Mouse (Mus musculus) lung, embryonic 15.5 days (tissue): ENCODE measurements around the gene Dcaf6. TPM values are rescaled to one million over a fixed set of nuclear protein-coding genes. Genes with fewer than 3 reads are reported as not detected.

ENCODE experiments used
- ATAC-seq: fragments of 200-750 bp; cut with Nextera tagmentation; 2 replicates; pipeline ENCODE4 v1.8.0; 2017; ENCODE audit warnings: moderate number of reproducible peaks, borderline replicate concordance; ENCODE audit not compliant: low FRiP score, low TSS enrichment; ENCODE audit errors: extremely low read depth
- H3K27ac ChIP-seq: fragments of 300-500 bp; sonication (generic); 2 replicates; pipeline ENCODE4 v1.5.1; 2015; ENCODE audit warnings: moderate library complexity, mild to moderate bottlenecking, inconsistent platforms
- H3K27me3 ChIP-seq: fragments of 300-500 bp; sonication (generic); 2 replicates; pipeline ENCODE4 v1.6.1; 2015; ENCODE audit warnings: inconsistent platforms
- H3K36me3 ChIP-seq: fragments of 300-500 bp; sonication (generic); 2 replicates; pipeline ENCODE4 v1.6.1; 2015; ENCODE audit warnings: inconsistent platforms
- H3K4me1 ChIP-seq: fragments of 300-500 bp; sonication (generic); 2 replicates; pipeline ENCODE4 v1.6.1; 2015; ENCODE audit warnings: inconsistent platforms
- H3K4me2 ChIP-seq: fragments of 300-500 bp; sonication (generic); 2 replicates; pipeline ENCODE4 v1.6.1; 2015; ENCODE audit warnings: inconsistent platforms, mild to moderate bottlenecking, moderate library complexity
- H3K4me3 ChIP-seq: fragments of 300-500 bp; sonication (generic); 2 replicates; pipeline ENCODE4 v1.5.1; 2015; ENCODE audit warnings: mild to moderate bottlenecking, inconsistent platforms
- H3K9ac ChIP-seq: fragments of 300-500 bp; sonication (generic); 2 replicates; pipeline ENCODE4 v1.6.1; 2015; ENCODE audit warnings: inconsistent platforms
- H3K9me3 ChIP-seq: fragments of 300-500 bp; sonication (generic); 2 replicates; pipeline ENCODE4 v1.6.1; 2016; ENCODE audit warnings: inconsistent platforms
- WGBS: fragments of 180-500 bp; shearing (Covaris S2); methylation state at CpG from one replicate; pipeline ENCODE4 v1.1.7; 2015; 5-methylcytosine and 5-hydroxymethylcytosine counted together
- polyA plus RNA-seq: library from polyadenylated mRNA; unstranded; fragments of >200 nt; fragmentation: Nextera tagmentation; extraction: Ambion mirVana; gene quantifications from 2 replicates; pipeline ENCODE4 v1.2.1, GENCODE M21; 2015

Gene Dcaf6
- polyA plus RNA-seq, 1 experiment from 2014 or later = 13.5 TPM

DNA sequence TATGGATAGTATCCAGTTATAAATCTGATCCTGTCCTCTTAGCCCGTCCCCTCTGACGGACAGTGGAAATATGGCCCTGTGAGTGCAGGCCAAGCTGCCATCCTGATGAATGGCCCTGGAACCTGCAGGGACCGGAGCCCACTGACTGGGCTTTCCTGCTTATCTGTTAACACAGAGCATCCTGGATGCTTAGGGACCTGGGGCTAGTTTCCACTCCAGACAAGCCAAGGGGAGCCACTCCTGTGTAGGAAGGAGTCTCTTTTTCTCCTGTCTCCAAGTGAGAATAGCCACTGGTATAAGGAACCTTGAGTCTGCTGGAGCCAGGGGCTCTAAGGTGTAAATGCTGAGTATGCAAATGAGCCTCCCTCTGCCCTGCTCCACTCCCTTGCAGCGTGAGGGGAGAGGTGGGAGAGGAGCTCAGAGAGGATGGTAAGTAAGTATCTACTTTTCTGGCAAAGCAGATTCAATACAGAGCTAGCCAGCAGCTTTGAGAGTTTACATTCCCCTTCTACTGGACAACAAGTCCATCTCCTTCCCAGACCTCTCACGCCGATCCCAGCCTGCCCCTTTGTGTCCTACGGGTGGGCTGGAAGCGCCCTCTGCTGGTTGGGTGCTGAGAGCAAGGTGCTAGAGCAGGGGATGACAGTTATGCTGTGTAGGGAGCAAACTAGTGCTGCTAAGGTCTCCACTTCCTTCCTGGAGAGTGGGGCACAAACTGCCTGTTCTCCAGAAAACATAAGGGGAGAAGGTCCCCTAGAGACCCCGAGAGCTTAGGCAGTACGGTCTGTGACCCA lies 139.9 kb downstream of the Dcaf6 start:
- Histone ChIP-seq H3K4me2 (no peak overlapping the region), H3K27me3 (no peaks in the 10 kb centered on the region), H3K4me1 (peaks cover 8% of the 10 kb centered on the region; the same call in 1 of the 2 replicates), H3K9me3 (no peaks in the 10 kb centered on the region), H3K27ac (peak overlapping the region; percentile 73), H3K9ac (no peak overlapping the region), H3K36me3 (no peaks in the 10 kb centered on the region), H3K4me3 (no peak overlapping the region)
- ATAC-seq = peak; percentile 64; the same call in 1 of the 2 replicates
- WGBS = 35% methylated on average over 10 of the region's 10 CpGs

DNA sequence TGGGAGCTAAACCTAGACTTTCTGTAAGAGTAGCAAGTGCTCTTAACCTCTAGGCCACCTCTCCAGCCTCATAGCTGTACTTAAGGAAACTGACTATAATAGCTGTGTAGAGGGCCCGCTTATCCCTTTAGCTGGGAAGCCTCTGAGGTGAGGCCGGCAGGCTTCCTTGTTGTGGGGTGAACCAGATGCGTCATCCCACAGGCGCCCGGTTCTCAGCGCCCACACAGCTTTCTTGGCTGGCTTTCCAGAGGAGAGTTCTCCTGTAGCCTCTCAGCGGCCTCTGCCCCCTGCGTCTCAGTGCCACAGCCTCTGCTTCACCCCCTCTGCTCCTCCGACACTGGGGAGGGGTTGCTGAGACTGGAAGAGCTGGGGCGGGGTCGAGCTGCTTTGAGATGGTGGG lies 143.9 kb downstream of the Dcaf6 start:
- Histone ChIP-seq H3K27ac (no peak overlapping the region), H3K9me3 (no peaks in the 10 kb centered on the region), H3K4me3 (no peak overlapping the region), H3K36me3 (no peaks in the 10 kb centered on the region), H3K27me3 (no peaks in the 10 kb centered on the region), H3K9ac (no peak overlapping the region), H3K4me2 (no peak overlapping the region), H3K4me1 (peaks cover 8% of the 10 kb centered on the region; the same call in 1 of the 2 replicates)
- ATAC-seq = no peak
- WGBS = 36% methylated on average over 11 of the region's 11 CpGs

DNA sequence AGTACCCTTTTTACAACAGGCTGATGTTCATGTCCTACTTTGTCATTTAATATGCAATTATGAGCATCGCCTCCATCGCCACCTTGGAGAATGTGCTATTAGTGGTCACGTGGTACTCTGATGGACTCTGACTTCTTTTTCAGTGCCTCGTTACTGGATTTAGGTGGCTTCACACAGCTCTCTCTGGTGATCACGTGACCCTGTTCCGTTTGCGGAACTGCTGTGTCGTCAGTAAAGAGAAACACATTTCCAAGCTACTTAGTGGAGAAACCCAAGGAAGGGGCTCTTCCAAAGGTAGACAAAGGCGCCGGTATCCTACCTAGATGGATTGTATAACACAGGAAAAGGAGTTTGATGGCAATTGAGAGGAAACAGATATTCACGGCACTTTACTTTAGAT lies 152.1 kb downstream of the Dcaf6 start:
- Histone ChIP-seq H3K4me1 (no peaks in the 10 kb centered on the region), H3K27me3 (no peaks in the 10 kb centered on the region), H3K4me3 (no peak overlapping the region), H3K27ac (no peak overlapping the region), H3K4me2 (no peak overlapping the region), H3K36me3 (peaks cover 13% of the 10 kb centered on the region; the same call in 1 of the 2 replicates), H3K9me3 (no peaks in the 10 kb centered on the region), H3K9ac (no peak overlapping the region)
- ATAC-seq = no peak
- WGBS = 84% methylated on average over 11 of the region's 11 CpGs

DNA sequence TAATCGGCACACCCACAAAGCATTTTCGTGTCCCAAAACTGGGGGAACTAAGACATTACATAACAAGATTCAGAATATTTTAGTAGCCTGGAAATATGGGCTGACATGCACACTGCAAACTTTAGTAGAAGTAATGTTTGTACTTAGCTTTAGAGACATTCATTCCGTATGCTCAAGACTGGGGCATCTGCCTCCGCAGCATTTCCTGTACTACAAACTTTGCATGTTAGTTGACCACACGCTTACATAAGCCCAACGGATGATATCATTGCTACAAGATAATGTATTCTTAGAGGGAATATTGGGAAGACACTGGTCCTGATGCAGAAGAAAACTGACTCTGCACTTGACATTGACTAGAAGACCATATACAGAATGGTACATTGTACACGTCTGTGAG lies 155.9 kb downstream of the Dcaf6 start:
- Histone ChIP-seq H3K9me3 (no peaks in the 10 kb centered on the region), H3K27ac (no peak overlapping the region), H3K36me3 (peaks cover 6% of the 10 kb centered on the region; the same call in 1 of the 2 replicates), H3K4me2 (no peak overlapping the region), H3K4me1 (no peaks in the 10 kb centered on the region), H3K4me3 (no peak overlapping the region), H3K9ac (no peak overlapping the region), H3K27me3 (no peaks in the 10 kb centered on the region)
- 86% methylated on average over 7 of the region's 7 CpGs for WGBS
- no peak for ATAC-seq

DNA sequence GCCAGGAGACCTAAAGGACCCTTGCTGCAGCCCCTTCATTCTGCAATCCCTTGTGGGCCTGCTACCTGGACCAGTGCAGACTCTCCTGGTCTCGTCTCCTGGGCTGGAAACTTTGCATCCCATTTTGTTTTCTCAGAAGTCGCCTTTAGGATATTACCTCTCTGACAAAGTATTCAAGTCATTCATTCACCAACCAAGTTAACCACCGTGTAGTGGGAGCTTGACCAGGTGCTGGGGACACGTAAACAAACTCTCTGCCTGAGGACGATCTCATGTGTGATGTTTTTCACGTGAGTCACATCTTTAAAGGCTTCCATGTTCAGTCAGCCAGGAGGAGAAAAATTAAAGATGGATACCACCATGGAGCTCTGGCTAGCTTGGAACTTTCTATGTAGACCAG lies 157.1 kb downstream of the Dcaf6 start:
- Histone ChIP-seq H3K4me1 (no peaks in the 10 kb centered on the region), H3K27ac (peak overlapping the region; percentile 59; the same call in 1 of the 2 replicates), H3K36me3 (peaks cover 6% of the 10 kb centered on the region; the same call in 1 of the 2 replicates), H3K9ac (no peak overlapping the region), H3K4me2 (no peak overlapping the region), H3K4me3 (no peak overlapping the region), H3K27me3 (no peaks in the 10 kb centered on the region), H3K9me3 (no peaks in the 10 kb centered on the region)
- 60% methylated on average over 6 of the region's 6 CpGs for WGBS
- no peak for ATAC-seq

GRCm38 (mm10) chr1:165302455-165303208 lies 157.6 kb downstream of the Dcaf6 start:
- 0 out of 2 replicates have a peak, but pooled peaks cover 6% of the 10 kb centered on the region for H3K36me3 ChIP-seq
- no peak overlapping the region for H3K9ac ChIP-seq
- peak; percentile 87 for ATAC-seq
- H3K4me3 ChIP-seq = no peak overlapping the region
- no peak overlapping the region for H3K4me2 ChIP-seq
- peak overlapping the region; percentile 59; the same call in 1 of the 2 replicates for H3K27ac ChIP-seq
- H3K27me3 ChIP-seq = no peaks in the 10 kb centered on the region
- H3K9me3 ChIP-seq = no peaks in the 10 kb centered on the region
- WGBS = 56% methylated on average over 13 of the region's 13 CpGs
- no peaks in the 10 kb centered on the region for H3K4me1 ChIP-seq

- Histone ChIP-seq H3K9me3 (no peaks in the 10 kb centered on the region), H3K4me2 (no peak overlapping the region), H3K9ac (no peak overlapping the region), H3K27me3 (no peaks in the 10 kb centered on the region), H3K36me3 (0 out of 2 replicates have a peak, but pooled peaks cover 5% of the 10 kb centered on the region), H3K27ac (no peak overlapping the region), H3K4me3 (no peak overlapping the region), H3K4me1 (no peaks in the 10 kb centered on the region)
- ATAC-seq = no peak
- WGBS = 77% methylated on average over 2 of the region's 2 CpGs
These were observed 158.7 kb downstream of the Dcaf6 start for GRCm38 (mm10) chr1:165301567-165301966.

- H3K9me3 ChIP-seq = no peaks in the 10 kb centered on the region
- WGBS = 61% methylated on average over 3 of the region's 3 CpGs
- no peak for ATAC-seq
These were observed 159.2 kb downstream of the Dcaf6 start for GRCm38 (mm10) chr1:165301108-165301507.

DNA sequence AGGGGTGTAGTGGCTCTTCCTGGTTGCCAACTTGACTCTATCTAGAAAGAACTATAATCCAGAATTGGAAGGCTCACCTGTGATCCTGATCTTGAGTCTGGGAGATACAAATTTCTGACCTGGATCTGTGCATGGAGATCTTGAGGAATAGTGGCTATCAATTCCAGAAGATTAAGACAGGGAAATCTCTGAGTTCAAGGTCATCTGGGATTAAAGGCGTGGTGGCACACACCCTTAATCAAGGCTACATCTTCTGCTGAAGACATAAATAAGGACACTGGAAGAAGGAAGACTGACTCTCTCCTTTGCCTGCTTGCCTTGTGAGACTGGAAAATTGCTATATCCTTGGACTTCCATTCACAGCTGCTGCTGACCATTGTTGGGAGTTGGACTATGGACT lies 164.8 kb downstream of the Dcaf6 start, which contains the start of gene Gpr161:
TSS of gene Gpr161 (plus strand) at position 301 of the 400 bp plus-strand sequence.
- H3K9me3 ChIP-seq = no peaks in the 10 kb centered on the region
- no peak within 1 kb of the TSS for H3K9ac ChIP-seq
- H3K27me3 ChIP-seq = no peaks in the 10 kb centered on the region
- no peak for ATAC-seq
- 88% methylated on average over 1 of the region's 1 CpGs for WGBS
- H3K4me2 ChIP-seq = no peak within 1 kb of the TSS
- H3K36me3 ChIP-seq = no peaks in the 10 kb centered on the region
- H3K4me1 ChIP-seq = no peaks in the 10 kb centered on the region
- no peak within 1 kb of the TSS for H3K27ac ChIP-seq
- H3K4me3 ChIP-seq = no peak within 1 kb of the TSS

More at GRCm38 (mm10) chr1:165301108-165301507, 159.2 kb downstream of the Dcaf6 start:
- Histone ChIP-seq H3K4me2 (no peak overlapping the region), H3K9ac (no peak overlapping the region), H3K4me3 (no peak overlapping the region), H3K36me3 (0 out of 2 replicates have a peak, but pooled peaks cover 2% of the 10 kb centered on the region), H3K27me3 (no peaks in the 10 kb centered on the region), H3K27ac (no peak overlapping the region), H3K4me1 (no peaks in the 10 kb centered on the region)

GRCm38 (mm10) chr1:165291606-165292005 lies 168.7 kb downstream of the Dcaf6 start:
- Histone ChIP-seq H3K4me1 (no peaks in the 10 kb centered on the region), H3K4me2 (no peak overlapping the region), H3K9ac (no peak overlapping the region), H3K27me3 (no peaks in the 10 kb centered on the region), H3K36me3 (no peaks in the 10 kb centered on the region), H3K9me3 (no peaks in the 10 kb centered on the region), H3K4me3 (no peak overlapping the region), H3K27ac (no peak overlapping the region)
- no peak for ATAC-seq
- 75% methylated on average over 6 of the region's 6 CpGs for WGBS

DNA sequence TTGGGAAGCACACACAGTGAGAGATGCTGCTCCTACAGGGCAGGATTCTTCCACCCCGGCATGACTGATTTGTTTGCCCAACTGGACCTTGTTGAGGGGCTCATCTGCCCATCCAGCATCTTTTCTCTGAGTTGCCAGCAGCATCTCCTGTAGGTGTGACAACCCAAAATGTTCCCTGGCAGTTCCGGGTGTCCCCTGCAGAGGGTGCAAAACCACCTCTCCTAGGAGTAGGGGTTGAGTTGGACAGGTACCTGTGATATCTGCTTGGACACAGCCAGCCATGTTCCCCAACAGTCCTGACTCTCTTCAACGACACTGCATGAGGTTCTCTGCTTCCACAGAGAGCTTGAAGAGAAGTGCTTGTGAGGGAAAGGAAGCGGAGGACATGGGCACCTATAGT lies 170.4 kb downstream of the Dcaf6 start:
- H3K36me3 ChIP-seq = no peaks in the 10 kb centered on the region
- H3K4me1 ChIP-seq = no peaks in the 10 kb centered on the region
- H3K4me2 ChIP-seq = no peak overlapping the region
- no peaks in the 10 kb centered on the region for H3K9me3 ChIP-seq
- H3K9ac ChIP-seq = no peak overlapping the region
- H3K4me3 ChIP-seq = no peak overlapping the region
- H3K27me3 ChIP-seq = no peaks in the 10 kb centered on the region
- 87% methylated on average over 4 of the region's 4 CpGs for WGBS
- no peak overlapping the region for H3K27ac ChIP-seq
- no peak for ATAC-seq

GRCm38 (mm10) chr1:165288165-165288564 lies 172.1 kb downstream of the Dcaf6 start:
- no peak for ATAC-seq
- Histone ChIP-seq H3K4me3 (no peak overlapping the region), H3K9me3 (no peaks in the 10 kb centered on the region), H3K4me2 (no peak overlapping the region), H3K4me1 (peaks cover 8% of the 10 kb centered on the region), H3K27ac (no peak overlapping the region), H3K27me3 (no peaks in the 10 kb centered on the region), H3K9ac (no peak overlapping the region), H3K36me3 (no peaks in the 10 kb centered on the region)
- WGBS = 78% methylated on average over 9 of the region's 9 CpGs
